Mouse (Mus musculus): ENCODE data around the gene Adamts4. TPM values are rescaled to one million over a fixed set of nuclear protein-coding genes. Genes with fewer than 3 reads are reported as not detected.
"Not testable (repeated sequence)": the region's sequence is repeated elsewhere in the genome, so short reads cannot be mapped to it uniquely, and the experiment has no call there.

Adamts4 gene
- polyA plus RNA-seq, 1 experiment from 2014 or later: 6.1 TPM

DNA sequence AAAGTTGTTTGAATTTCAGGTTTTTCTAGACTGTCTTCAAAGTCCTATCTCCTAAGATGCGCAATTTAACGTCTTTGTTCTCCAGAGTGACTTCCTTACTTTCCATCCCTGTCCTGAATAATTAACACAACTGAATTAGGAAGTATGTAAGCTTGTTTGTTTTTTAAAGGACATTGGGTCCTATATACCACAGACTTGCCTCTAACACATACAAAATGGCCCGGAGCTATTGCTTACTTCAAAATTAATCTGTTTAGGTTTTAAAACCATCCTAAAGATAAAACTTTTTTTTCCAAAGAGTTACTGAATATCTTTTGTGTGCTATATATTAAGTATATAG, 44.8 kb downstream of the Adamts4 start:
- Histone ChIP-seq H3K9ac (replicated peaks; ENCODE audit: low read length) (peak overlapping the region; percentile 91), H3K4me2 (ENCODE audit: low read depth, low read length) (peak overlapping the region; percentile 45), H3K27ac (replicated peaks; ENCODE audit: low read depth, low read length) (peak overlapping the region; percentile 91), H3K4me3 (ENCODE audit: low read depth, low read length) (peak overlapping the region; percentile 71), H3K36me3 (replicated peaks; ENCODE audit: control insufficient read depth, insufficient read depth, low read depth, low read length) (no peaks in the 10 kb centered on the region), H3K9me3 (replicated peaks; ENCODE audit: control insufficient read depth, low read length) (no peaks in the 10 kb centered on the region), H3K4me1 (ENCODE audit: control insufficient read depth, insufficient read depth, low read length) (no peaks in the 10 kb centered on the region), H3K27me3 (ENCODE audit: control insufficient read depth, insufficient read depth, low read length) (no peaks in the 10 kb centered on the region)
- 22% methylated on average over 3 of the region's 3 CpGs for WGBS
- peak; percentile 7; the same call in 1 of the 2 replicates for ATAC-seq (replicated peaks; ENCODE audit: insufficient number of reproducible peaks, low FRiP score, low TSS enrichment, low read depth)
- no peak for DNase-seq (ENCODE audit: low spot score)

DNA sequence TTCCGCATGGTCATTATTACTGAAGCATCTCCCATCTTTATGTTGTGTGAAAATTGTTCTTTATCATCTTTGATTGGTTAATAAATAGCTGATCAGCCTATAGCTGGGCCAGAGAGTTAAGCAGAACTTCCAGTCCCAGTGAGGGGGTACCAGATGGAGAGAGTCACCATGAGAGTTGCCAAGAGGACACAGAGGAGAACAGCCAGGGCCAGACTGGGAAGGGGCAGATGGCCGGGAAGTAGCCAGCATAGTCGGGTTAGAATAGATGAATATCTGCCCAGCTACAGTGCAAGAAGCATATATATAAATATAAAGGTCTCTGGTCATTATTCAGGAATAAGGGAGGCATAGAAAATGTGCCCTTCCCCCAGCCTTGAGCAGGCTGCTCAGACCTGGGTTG, 48.0 kb downstream of the Adamts4 start:
- Histone ChIP-seq H3K9ac (replicated peaks; ENCODE audit: low read length) (no peak overlapping the region), H3K4me2 (ENCODE audit: low read depth, low read length) (no peak overlapping the region), H3K4me1 (ENCODE audit: control insufficient read depth, insufficient read depth, low read length) (no peaks in the 10 kb centered on the region), H3K4me3 (ENCODE audit: low read depth, low read length) (no peak overlapping the region), H3K36me3 (replicated peaks; ENCODE audit: control insufficient read depth, insufficient read depth, low read depth, low read length) (no peaks in the 10 kb centered on the region), H3K27me3 (ENCODE audit: control insufficient read depth, insufficient read depth, low read length) (no peaks in the 10 kb centered on the region), H3K27ac (replicated peaks; ENCODE audit: low read depth, low read length) (no peak overlapping the region), H3K9me3 (replicated peaks; ENCODE audit: control insufficient read depth, low read length) (no peaks in the 10 kb centered on the region)
- ATAC-seq (replicated peaks; ENCODE audit: insufficient number of reproducible peaks, low FRiP score, low TSS enrichment, low read depth) (no peak), DNase-seq (ENCODE audit: low spot score) (no peak)
- 63% methylated on average over 3 of the region's 3 CpGs for WGBS

GRCm38 (mm10) chr1:171306157-171306556, 55.9 kb downstream of the Adamts4 start:
- H3K4me2 ChIP-seq (ENCODE audit: low read depth, low read length); DNase-seq (ENCODE audit: low spot score); H3K9ac ChIP-seq (replicated peaks; ENCODE audit: low read length); H3K36me3 ChIP-seq (replicated peaks; ENCODE audit: control insufficient read depth, insufficient read depth, low read depth, low read length); H3K27me3 ChIP-seq (ENCODE audit: control insufficient read depth, insufficient read depth, low read length); H3K4me3 ChIP-seq (ENCODE audit: low read depth, low read length); H3K4me1 ChIP-seq (ENCODE audit: control insufficient read depth, insufficient read depth, low read length); H3K27ac ChIP-seq (replicated peaks; ENCODE audit: low read depth, low read length); H3K9me3 ChIP-seq (replicated peaks; ENCODE audit: control insufficient read depth, low read length); ATAC-seq (replicated peaks; ENCODE audit: insufficient number of reproducible peaks, low FRiP score, low TSS enrichment, low read depth): not testable (repeated sequence)
- 73% methylated on average over 5 of the region's 5 CpGs for WGBS

GRCm38 (mm10) chr1:171309321-171309720, 59.1 kb downstream of the Adamts4 start:
- Histone ChIP-seq H3K9ac (replicated peaks; ENCODE audit: low read length) (no peak overlapping the region), H3K4me3 (ENCODE audit: low read depth, low read length) (no peak overlapping the region), H3K27me3 (ENCODE audit: control insufficient read depth, insufficient read depth, low read length) (no peaks in the 10 kb centered on the region), H3K4me2 (ENCODE audit: low read depth, low read length) (no peak overlapping the region), H3K4me1 (ENCODE audit: control insufficient read depth, insufficient read depth, low read length) (no peaks in the 10 kb centered on the region), H3K36me3 (replicated peaks; ENCODE audit: control insufficient read depth, insufficient read depth, low read depth, low read length) (no peaks in the 10 kb centered on the region), H3K9me3 (replicated peaks; ENCODE audit: control insufficient read depth, low read length) (no peaks in the 10 kb centered on the region), H3K27ac (replicated peaks; ENCODE audit: low read depth, low read length) (no peak overlapping the region)
- ATAC-seq (replicated peaks; ENCODE audit: insufficient number of reproducible peaks, low FRiP score, low TSS enrichment, low read depth): no peak
- 67% methylated on average over 2 of the region's 2 CpGs for WGBS
- DNase-seq (ENCODE audit: low spot score): no peak

Other genes with a start within 250 kb of the Adamts4 start
- gene Fcgr4, start 231.5 kb upstream of the Adamts4 start, polyA plus RNA-seq (2014; fragmentation: Nextera tagmentation; extraction: Ambion mirVana): 0.17 and 0.22 TPM in 2 replicates
- gene Fcgr3, start 185.5 kb upstream of the Adamts4 start, polyA plus RNA-seq (2014; fragmentation: Nextera tagmentation; extraction: Ambion mirVana): 6.5 and 7.9 TPM in 2 replicates
- 1.4 and 1.7 TPM in 2 replicates for gene Cfap126, start 136.5 kb upstream of the Adamts4 start, polyA plus RNA-seq (2014; fragmentation: Nextera tagmentation; extraction: Ambion mirVana)
- gene Sdhc, start 99.8 kb upstream of the Adamts4 start, polyA plus RNA-seq (2014; fragmentation: Nextera tagmentation; extraction: Ambion mirVana): 252 and 267 TPM in 2 replicates
- gene Mpz, start 99.7 kb upstream of the Adamts4 start, polyA plus RNA-seq (2014; fragmentation: Nextera tagmentation; extraction: Ambion mirVana): 1.1 and 1.9 TPM in 2 replicates
- 13.5 and 15.6 TPM in 2 replicates for gene Pcp4l1, start 54.2 kb upstream of the Adamts4 start, polyA plus RNA-seq (2014; fragmentation: Nextera tagmentation; extraction: Ambion mirVana)
- 0.22 and 0.26 TPM in 2 replicates for gene Nr1i3, start 36.5 kb upstream of the Adamts4 start, polyA plus RNA-seq (2014; fragmentation: Nextera tagmentation; extraction: Ambion mirVana)
- 20.2 and 29.9 TPM in 2 replicates for gene Tomm40l, start 27.9 kb upstream of the Adamts4 start, polyA plus RNA-seq (2014; fragmentation: Nextera tagmentation; extraction: Ambion mirVana)
- 3.5 and 3.7 TPM in 2 replicates for gene Apoa2, start 25.4 kb upstream of the Adamts4 start, polyA plus RNA-seq (2014; fragmentation: Nextera tagmentation; extraction: Ambion mirVana)
- 19.9 and 22.0 TPM in 2 replicates for gene Fcer1g, start 16.1 kb upstream of the Adamts4 start, polyA plus RNA-seq (2014; fragmentation: Nextera tagmentation; extraction: Ambion mirVana)
- gene Ndufs2, start 967 bp downstream of the Adamts4 start, polyA plus RNA-seq (2014; fragmentation: Nextera tagmentation; extraction: Ambion mirVana): 266 and 272 TPM in 2 replicates
- 56.8 and 60.5 TPM in 2 replicates for gene B4galt3, start 19.9 kb downstream of the Adamts4 start, polyA plus RNA-seq (2014; fragmentation: Nextera tagmentation; extraction: Ambion mirVana)
- gene Ppox, start 30.8 kb downstream of the Adamts4 start, polyA plus RNA-seq (2014; fragmentation: Nextera tagmentation; extraction: Ambion mirVana): 58.3 and 59.8 TPM in 2 replicates
- 96.1 and 102 TPM in 2 replicates for gene Usp21, start 37.6 kb downstream of the Adamts4 start, polyA plus RNA-seq (2014; fragmentation: Nextera tagmentation; extraction: Ambion mirVana)
- gene Ufc1, start 44.6 kb downstream of the Adamts4 start, polyA plus RNA-seq (2014; fragmentation: Nextera tagmentation; extraction: Ambion mirVana): 109 and 114 TPM in 2 replicates
- 51.7 and 56.7 TPM in 2 replicates for gene Dedd, start 78.7 kb downstream of the Adamts4 start, polyA plus RNA-seq (2014; fragmentation: Nextera tagmentation; extraction: Ambion mirVana)
- gene Nit1, start 95.2 kb downstream of the Adamts4 start, polyA plus RNA-seq (2014; fragmentation: Nextera tagmentation; extraction: Ambion mirVana): 29.8 and 31.5 TPM in 2 replicates
- gene Pfdn2, start 95.2 kb downstream of the Adamts4 start, polyA plus RNA-seq (2014; fragmentation: Nextera tagmentation; extraction: Ambion mirVana): 60.7 and 70.1 TPM in 2 replicates
- 1.2 and 1.4 TPM in 2 replicates for gene Klhdc9, start 110.4 kb downstream of the Adamts4 start, polyA plus RNA-seq (2014; fragmentation: Nextera tagmentation; extraction: Ambion mirVana)
- 2.4 and 2.5 TPM in 2 replicates for gene Nectin4, start 119.7 kb downstream of the Adamts4 start, polyA plus RNA-seq (2014; fragmentation: Nextera tagmentation; extraction: Ambion mirVana)
- 0.39 and 0.52 TPM in 2 replicates for gene Arhgap30, start 138.5 kb downstream of the Adamts4 start, polyA plus RNA-seq (2014; fragmentation: Nextera tagmentation; extraction: Ambion mirVana)
- gene Usf1, start 160.9 kb downstream of the Adamts4 start, polyA plus RNA-seq (2014; fragmentation: Nextera tagmentation; extraction: Ambion mirVana): 101 and 108 TPM in 2 replicates
- gene Tstd1, start 168.5 kb downstream of the Adamts4 start, polyA plus RNA-seq (2014; fragmentation: Nextera tagmentation; extraction: Ambion mirVana): 2.2 and 3.2 TPM in 2 replicates
- gene F11r, start 187.1 kb downstream of the Adamts4 start, polyA plus RNA-seq (2014; fragmentation: Nextera tagmentation; extraction: Ambion mirVana): 21.1 and 23.1 TPM in 2 replicates